In the genomic region with DNA sequence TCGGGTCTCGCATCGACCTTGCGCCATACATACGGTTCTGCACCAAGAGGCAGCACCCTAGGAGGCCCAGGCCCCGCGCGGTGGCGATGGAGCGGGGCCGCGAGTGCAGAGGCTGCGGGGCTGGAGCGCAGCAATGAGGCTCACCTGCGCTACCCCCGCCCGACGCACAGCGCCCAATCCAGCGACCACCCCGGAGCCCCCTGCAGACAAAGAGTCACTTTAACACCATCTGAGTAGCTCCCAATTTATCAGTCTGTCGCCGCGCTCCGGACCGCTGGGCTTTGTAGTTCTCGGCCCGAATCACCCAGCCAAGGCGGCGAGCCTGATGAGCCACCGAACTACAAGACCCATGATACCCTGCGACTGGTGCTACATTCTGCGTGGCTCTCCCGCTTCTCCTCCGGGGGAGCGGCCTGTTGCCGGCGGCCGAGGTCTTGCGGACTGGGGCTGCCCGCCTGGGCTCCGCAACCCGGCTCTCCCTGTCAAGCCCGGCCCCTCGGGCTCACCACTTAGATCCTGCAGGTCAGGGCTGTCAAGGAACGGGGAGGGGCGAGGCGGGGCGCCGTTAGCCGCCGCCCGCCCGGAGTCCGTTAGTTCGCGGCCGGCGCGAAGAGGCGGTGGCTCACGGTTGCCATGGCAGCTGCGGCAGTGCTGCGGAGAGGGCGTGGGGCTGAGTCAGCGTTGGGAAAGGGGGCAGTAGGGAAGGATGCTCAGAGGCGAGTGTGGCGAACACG, we compare ENCODE assay signal across 8 mouse cellular contexts. TPM values are rescaled to one million over a fixed set of nuclear protein-coding genes. Genes with fewer than 3 reads are reported as not detected.
DNase-seq lines count a peak whose midpoint lies in the region; ATAC-seq lines count a peak whose summit lies in the region.

No protein-coding gene starts in this region.

- peak; percentile 95 to 98 for DNase-seq in adrenal gland, adult (ENCODE audit: inconsistent age in 2 of 2, low spot score in 1 of 2)
- peak; percentile 99 for DNase-seq in embryo, embryonic 10 days (ENCODE audit: low spot score)
- DNase-seq in gastrocnemius, postnatal 10 days = peak; percentile 85
- DNase-seq in induced T-regulatory cell, adult 2 months (ENCODE audit: low read depth) = peak; percentile 94
- DNase-seq in left cerebral cortex, adult 8-10 months (ENCODE audit: low spot score in 2 of 2) = peak; percentile 89 to 94
- peak; percentile 96 for DNase-seq in right cerebral cortex, adult 18-20 months
- peak; percentile 82 for DNase-seq in urinary bladder, adult 2 months (ENCODE audit: low spot score)

- ATAC-seq in megakaryocyte, adult 5-6 weeks (ENCODE audit: poor library complexity, severe bottlenecking) = peak; percentile 95

RNA-seq across cellular contexts. Expression of a gene that starts 0.6 kb away (rescaled TPM):
- total RNA-seq in gastrocnemius, postnatal 10 days (2021) = 1 to 10 TPM; 5.5 to 6.9 TPM
- 10 to 100 TPM; 64.2 to 80.1 (median 70.7) TPM for total RNA-seq in left cerebral cortex, adult 8-10 months (2022)
- total RNA-seq in megakaryocyte, adult 5-6 weeks (2015) = 1.8 and 3.1 TPM in 2 replicates
- 2.4 and 2.5 TPM in 2 replicates for total RNA-seq in megakaryocyte, adult 5-6 weeks (2017)
- 6.3 and 7.8 TPM in 2 replicates for polyA plus RNA-seq in urinary bladder, adult 2 months (2012; rRNA removed)

Comparison
In these comparisons a context has a peak if more than half of its experiments do, and no peak if none do; other contexts are left out.
1. Peak in every context shown above with its lines: DNase-seq and ATAC-seq.
2. RNA of a gene that starts 0.6 kb away (total RNA-seq): 64.2 to 80.1 TPM in left cerebral cortex, adult 8-10 months; 5.5 to 6.9 TPM in gastrocnemius, postnatal 10 days and 1.8 to 3.1 TPM in megakaryocyte, adult 5-6 weeks; every median in the first group is over 4 times any median in the second.